Mouse (Mus musculus) cerebellum, adult 9-11 months (tissue): ENCODE results near the gene Coro2b.
A peak's percentile ranks its signal among the peaks of the same experiment; 100 is the strongest.

Experiments
- DNase-seq: peaks from one replicate; pipeline ENCODE4 v3.0.0; 2022

Gene Coro2b

GRCm38 (mm10) chr9:62432261-62433060, 104.4 kb downstream of the Coro2b start:
- DNase-seq = peak; percentile 56

- peak; percentile 62 for DNase-seq
These were observed 106.1 kb downstream of the Coro2b start for GRCm38 (mm10) chr9:62430741-62431140.

GRCm38 (mm10) chr9:62427010-62427409, 109.8 kb downstream of the Coro2b start:
- DNase-seq = peak; percentile 38

- peak; percentile 23 for DNase-seq
These were observed 110.3 kb downstream of the Coro2b start for GRCm38 (mm10) chr9:62426531-62426930.

GRCm38 (mm10) chr9:62426021-62426420, 110.8 kb downstream of the Coro2b start:
- no peak for DNase-seq

- DNase-seq = no peak
These were observed 111.6 kb downstream of the Coro2b start for GRCm38 (mm10) chr9:62425265-62425664.

- no peak for DNase-seq
These were observed 113.0 kb downstream of the Coro2b start for GRCm38 (mm10) chr9:62423871-62424270.

GRCm38 (mm10) chr9:62422926-62423325, 113.9 kb downstream of the Coro2b start:
- DNase-seq = no peak

GRCm38 (mm10) chr9:62421911-62422310, 114.9 kb downstream of the Coro2b start:
- DNase-seq = peak; percentile 46

- DNase-seq = peak; percentile 86
These were observed 115.8 kb downstream of the Coro2b start for GRCm38 (mm10) chr9:62421027-62421426.

GRCm38 (mm10) chr9:62420261-62420917, 116.5 kb downstream of the Coro2b start:
- DNase-seq = peak; percentile 73

GRCm38 (mm10) chr9:62418742-62419141, 118.1 kb downstream of the Coro2b start:
- DNase-seq = peak; percentile 30

GRCm38 (mm10) chr9:62407357-62408146, 129.3 kb downstream of the Coro2b start:
- no peak for DNase-seq

- no peak for DNase-seq
These were observed 130.3 kb downstream of the Coro2b start for GRCm38 (mm10) chr9:62406423-62407013.

GRCm38 (mm10) chr9:62401589-62401988, 135.3 kb downstream of the Coro2b start:
- no peak for DNase-seq

- DNase-seq = no peak
These were observed 136.2 kb downstream of the Coro2b start for GRCm38 (mm10) chr9:62400531-62401170.

GRCm38 (mm10) chr9:62394163-62394562, 142.7 kb downstream of the Coro2b start:
- DNase-seq = no peak

GRCm38 (mm10) chr9:62393531-62393930, 143.3 kb downstream of the Coro2b start:
- no peak for DNase-seq

GRCm38 (mm10) chr9:62389735-62390134, 147.1 kb downstream of the Coro2b start:
- no peak for DNase-seq

- DNase-seq = no peak
These were observed 150.9 kb downstream of the Coro2b start for GRCm38 (mm10) chr9:62385727-62386518.

GRCm38 (mm10) chr9:62385062-62385461, 151.8 kb downstream of the Coro2b start:
- no peak for DNase-seq
